Comparison of ENCODE assay signal across 8 mouse cellular contexts in the genomic region with DNA sequence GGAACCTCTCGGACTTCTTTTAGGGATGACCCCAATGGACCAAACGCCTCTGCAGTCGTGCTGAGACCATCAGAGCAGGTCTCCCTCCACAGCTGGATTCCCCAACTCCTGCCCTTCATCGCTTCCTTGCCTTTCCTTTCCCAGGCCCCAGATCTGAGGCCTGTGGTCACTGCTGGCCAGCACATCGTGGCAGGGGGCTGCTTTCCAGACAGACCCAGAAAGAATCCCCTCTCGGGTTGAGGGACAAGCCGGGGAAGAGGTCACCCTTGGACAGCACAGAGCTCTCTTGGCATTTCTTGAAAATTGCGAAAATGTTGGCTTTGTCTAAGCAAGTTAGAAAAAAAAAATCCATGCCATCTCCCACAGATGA.
DNase-seq lines count a peak whose midpoint lies in the region; ATAC-seq lines count a peak whose summit lies in the region.

No protein-coding gene starts in this region.

- no peaks in the 10 kb centered on the region for H3K36me3 ChIP-seq in neural tube, embryonic 11.5 days (ENCODE audit: control insufficient read depth, insufficient read depth, low read length)
- no peaks in the 10 kb centered on the region for H3K36me3 ChIP-seq in intestine, embryonic 15.5 days
- no peaks in the 10 kb centered on the region for H3K36me3 ChIP-seq in stomach, embryonic 15.5 days

- ATAC-seq in neural tube, embryonic 11.5 days (ENCODE audit: insufficient read depth, low FRiP score, low TSS enrichment): no peak
- no peak for ATAC-seq in intestine, embryonic 15.5 days
- ATAC-seq in stomach, embryonic 15.5 days (ENCODE audit: insufficient read depth, low FRiP score, low read depth): no peak

- WGBS in neural tube, embryonic 11.5 days: 64% methylated on average over 8 of the region's 8 CpGs
- 57% methylated on average over 8 of the region's 8 CpGs for WGBS in intestine, embryonic 15.5 days
- 52% methylated on average over 8 of the region's 8 CpGs for WGBS in stomach, embryonic 15.5 days

- no peaks in the 10 kb centered on the region for H3K9me3 ChIP-seq in neural tube, embryonic 11.5 days (ENCODE audit: control insufficient read depth, low read length)
- H3K9me3 ChIP-seq in intestine, embryonic 15.5 days: no peaks in the 10 kb centered on the region
- H3K9me3 ChIP-seq in stomach, embryonic 15.5 days: no peaks in the 10 kb centered on the region

- peaks cover 29% of the 10 kb centered on the region for H3K4me1 ChIP-seq in neural tube, embryonic 11.5 days (ENCODE audit: control insufficient read depth, insufficient read depth, low read length)
- peaks cover 37% of the 10 kb centered on the region for H3K4me1 ChIP-seq in intestine, embryonic 15.5 days (replicated peaks)
- H3K4me1 ChIP-seq in stomach, embryonic 15.5 days: peaks cover 47% of the 10 kb centered on the region

- H3K4me2 ChIP-seq in neural tube, embryonic 11.5 days (ENCODE audit: low read depth): no peak overlapping the region
- H3K4me2 ChIP-seq in intestine, embryonic 15.5 days (replicated peaks): 0 out of 2 replicates have a peak overlapping the region, but pooled peaks have one; percentile 24
- no peak overlapping the region for H3K4me2 ChIP-seq in stomach, embryonic 15.5 days

- DNase-seq in gastrocnemius, postnatal 14 days: peak; percentile 49
- DNase-seq in gastrocnemius, postnatal 4 days (ENCODE audit: low spot score in 2 of 2): no peak
- no peak for DNase-seq in neural tube, embryonic 11.5 days (ENCODE audit: low spot score)
- no peak for DNase-seq in neural tube, embryonic 10.5 days (ENCODE audit: extremely low spot score, low spot score)
- DNase-seq in layer of hippocampus, postnatal 14 days (ENCODE audit: low spot score in 2 of 2): no peak
- DNase-seq in adrenal gland, postnatal 4 days (ENCODE audit: low spot score in 2 of 2): no peak

- no peak overlapping the region for H3K4me3 ChIP-seq in neural tube, embryonic 11.5 days (ENCODE audit: low read depth, low read length)
- H3K4me3 ChIP-seq in intestine, embryonic 15.5 days (replicated peaks): no peak overlapping the region
- H3K4me3 ChIP-seq in stomach, embryonic 15.5 days (replicated peaks): no peak overlapping the region

- H3K27me3 ChIP-seq in neural tube, embryonic 11.5 days (ENCODE audit: control insufficient read depth, insufficient read depth, low read length): no peaks in the 10 kb centered on the region
- no peaks in the 10 kb centered on the region for H3K27me3 ChIP-seq in intestine, embryonic 15.5 days (replicated peaks)
- H3K27me3 ChIP-seq in stomach, embryonic 15.5 days (replicated peaks): no peaks in the 10 kb centered on the region

- H3K9ac ChIP-seq in neural tube, embryonic 11.5 days (ENCODE audit: low read length): peak overlapping the region; percentile 37; the same call in 1 of the 2 replicates
- H3K9ac ChIP-seq in intestine, embryonic 15.5 days: no peak overlapping the region
- no peak overlapping the region for H3K9ac ChIP-seq in stomach, embryonic 15.5 days

- intact Hi-C loops in gastrocnemius, postnatal 14 days (cut with DNase I; ENCODE audit: low total_unique reads): no loop called here

- peak overlapping the region; percentile 64 for H3K27ac ChIP-seq in neural tube, embryonic 11.5 days (ENCODE audit: low read depth, low read length)
- H3K27ac ChIP-seq in intestine, embryonic 15.5 days: peak overlapping the region; percentile 76
- peak overlapping the region; percentile 87 for H3K27ac ChIP-seq in stomach, embryonic 15.5 days
